10 mouse cellular contexts compared by ENCODE assay signal in genomic region chr19:30450869-30451542, GRCm38 (mm10).
DNase-seq lines count a peak whose midpoint lies in the region.
"Had no signal": no experiment of that assay in that cellular context is flagged by ENCODE, and none has a peak within 500 bp of the region (broad histone marks: within the 10 kb centered on the region; RNA-seq: fewer than 3 reads in every experiment).

No protein-coding gene starts in this region.

- DNase-seq in cerebellum, postnatal 10 days = peak; percentile 57 to 65
- DNase-seq in cerebellum, adult 8-10 months = no peak
- peak; percentile 17 to 29 for DNase-seq in layer of hippocampus, postnatal 10 days (ENCODE audit: low spot score in 2 of 2)
- DNase-seq in layer of hippocampus, adult 8-10 months (ENCODE audit: low spot score in 2 of 2) = no peak
- DNase-seq in right cerebral cortex, postnatal 10 days (ENCODE audit: low spot score in 2 of 2) = peak; percentile 36 to 41
- DNase-seq in right cerebral cortex, postnatal 14 days = no peak
- DNase-seq in yolk sac, embryonic 10.5 days (ENCODE audit: low spot score) = no peak
- DNase-seq in kidney, adult 18-20 months = no peak
- DNase-seq: heart, adult 11 months; kidney, postnatal 36 days had no signal

Comparison
In these comparisons a context has a peak if more than half of its experiments do, and no peak if none do; other contexts are left out.
1. DNase-seq: peak in cerebellum, postnatal 10 days (2 of 2), layer of hippocampus, postnatal 10 days (2 of 2) and right cerebral cortex, postnatal 10 days (2 of 2); none in cerebellum, adult 8-10 months (single experiment), layer of hippocampus, adult 8-10 months (0 of 2), right cerebral cortex, postnatal 14 days (single experiment), yolk sac, embryonic 10.5 days (single experiment) and kidney, adult 18-20 months (single experiment).